Mouse (Mus musculus): ENCODE data around the gene Cfap46.

- no peak for TF ChIP-seq CTCF (IDR thresholded peaks at IDR 0.05; ENCODE audit: extremely low read depth, insufficient read depth, insufficient read length, insufficient replicate concordance)
- TF ChIP-seq POLR2A (IDR thresholded peaks at IDR 0.05; ENCODE audit: low read depth, low read length), result no peak
Observed at GRCm38 (mm10) chr7:139563425-139563824, 120.2 kb downstream of the Cfap46 start.
